Mouse (Mus musculus): ENCODE measurements at regions not wholly inside any gene's neighbourhood (a gene's known extent, or its start where the extent isn't known, plus 50 kb on each side); places are given as distances from the start of the nearest gene placed in this dataset.

DNA sequence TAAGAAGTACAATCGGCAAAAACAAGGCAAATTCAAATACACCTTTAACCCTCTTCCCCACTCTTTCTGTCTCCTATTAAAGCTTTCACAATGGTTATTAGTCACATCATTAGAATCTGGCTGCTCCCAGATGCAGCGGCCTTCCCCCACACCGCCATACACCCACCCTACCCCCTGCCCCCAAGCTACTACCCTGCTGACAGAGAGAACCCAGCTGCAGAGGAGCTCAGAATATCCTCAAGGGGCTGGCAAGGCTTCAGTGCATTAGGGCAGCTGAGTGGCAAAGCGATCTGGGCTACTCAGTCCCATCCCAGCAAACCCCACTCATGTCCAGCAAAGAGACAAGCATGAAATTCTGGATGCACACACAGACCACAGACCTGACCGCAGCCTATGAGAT is 113.6 kb upstream of the Rgma start:
- no peak for DNase-seq (ENCODE audit: low spot score in 2 of 2)

DNA sequence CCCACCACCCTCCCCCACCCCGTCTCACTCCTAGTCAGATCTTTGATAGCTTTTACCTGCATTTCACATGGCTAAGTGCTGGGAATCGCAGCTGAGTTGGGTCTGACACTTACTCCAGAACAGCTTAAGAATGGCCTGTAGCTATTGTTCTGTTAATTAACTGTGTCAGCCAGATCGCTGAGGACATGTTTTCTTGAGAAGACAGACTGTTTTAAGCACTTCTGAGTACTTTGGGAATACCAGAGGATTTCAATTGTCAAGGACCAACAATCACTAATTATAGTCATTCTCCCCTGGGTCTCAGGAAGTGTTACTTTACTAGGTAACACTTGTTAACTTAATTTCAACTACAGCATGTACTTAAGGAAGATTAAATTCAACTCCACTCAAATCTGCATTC is 112.8 kb upstream of the Rgma start:
- DNase-seq (ENCODE audit: low spot score in 2 of 2), result no peak

DNA sequence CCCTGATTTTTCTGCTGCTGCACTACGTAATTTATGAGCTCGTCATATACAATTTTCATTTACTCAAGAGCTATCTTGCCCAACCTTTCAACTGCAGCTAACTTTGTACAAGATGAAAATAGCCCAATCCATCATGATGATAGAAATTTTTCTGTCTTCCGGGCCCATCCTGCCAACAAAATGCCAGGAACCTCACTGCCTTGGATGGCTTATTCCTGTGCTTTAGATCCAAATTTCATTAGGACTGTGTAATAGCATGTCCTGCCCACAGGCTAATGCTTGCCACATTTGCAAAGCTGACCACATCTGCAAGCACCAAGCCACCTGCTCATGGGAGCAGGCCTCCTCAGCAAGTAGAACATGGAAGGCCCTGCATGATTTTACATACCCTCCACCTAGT is 105.7 kb upstream of the Rgma start:
- no peak for DNase-seq (ENCODE audit: low spot score in 2 of 2)

DNA sequence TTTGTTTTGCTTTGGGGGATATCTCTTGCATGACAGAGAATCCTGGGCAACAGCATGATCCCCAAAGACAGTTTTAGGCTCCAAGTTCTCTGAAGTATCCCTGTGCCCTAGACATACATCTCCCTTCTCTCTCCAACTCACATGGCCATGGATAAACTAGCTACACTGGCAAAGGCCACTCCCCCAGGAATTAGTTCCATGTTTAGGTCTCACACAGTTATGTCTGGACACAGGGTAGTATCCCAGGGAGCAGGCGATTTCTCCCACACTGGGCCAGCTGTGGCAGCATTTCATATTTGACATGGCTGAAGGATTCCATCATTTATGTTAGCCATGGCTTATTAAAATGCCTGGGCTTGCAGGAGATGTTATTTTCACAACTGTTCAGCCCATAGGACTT is 102.5 kb upstream of the Rgma start:
- no peak for DNase-seq (ENCODE audit: low spot score in 2 of 2)

DNA sequence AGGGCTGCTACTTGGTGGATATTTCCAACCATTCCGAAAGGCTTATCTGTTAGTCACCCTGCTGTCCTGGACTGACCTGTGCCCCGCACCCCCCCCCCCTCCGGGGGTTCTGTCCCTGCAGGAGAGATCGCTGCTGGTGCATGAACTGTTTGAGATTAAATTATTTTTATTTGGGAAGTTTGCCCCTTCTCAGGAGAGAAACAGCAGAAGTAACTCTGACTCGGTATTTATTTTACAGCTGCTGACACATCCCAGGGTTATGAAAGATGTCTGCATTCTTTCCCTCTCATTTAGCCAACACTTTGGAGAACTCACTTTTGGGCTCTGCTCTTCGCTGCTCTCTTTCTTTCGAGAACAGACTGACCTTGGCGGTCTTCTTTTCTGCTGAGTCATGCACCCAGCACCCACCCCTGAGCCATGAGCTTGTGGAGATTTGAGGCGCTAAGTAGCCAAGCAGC is 99.5 kb upstream of the Rgma start:
- DNase-seq (ENCODE audit: low spot score in 2 of 2), result no peak

DNA sequence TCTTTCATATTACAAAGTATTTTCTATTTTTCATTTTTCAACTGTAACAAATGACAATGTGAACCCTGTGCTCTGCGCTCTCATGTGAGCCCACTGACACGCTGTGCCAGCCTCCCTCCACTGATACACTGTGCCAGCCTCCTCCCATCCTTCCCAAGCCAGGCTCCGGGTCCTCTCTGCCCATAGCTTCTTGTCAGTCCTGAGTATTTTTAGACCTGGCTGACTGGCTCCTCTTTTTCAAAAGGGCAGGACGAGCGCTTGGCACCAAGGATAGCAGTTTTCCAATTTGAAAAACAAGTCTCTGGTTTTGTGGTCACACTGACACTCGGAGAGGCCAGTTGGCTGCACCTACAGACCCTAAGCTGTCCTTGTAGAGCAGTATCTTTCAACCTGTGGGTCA is 96.7 kb upstream of the Rgma start:
- DNase-seq (ENCODE audit: low spot score in 2 of 2), result no peak

DNA sequence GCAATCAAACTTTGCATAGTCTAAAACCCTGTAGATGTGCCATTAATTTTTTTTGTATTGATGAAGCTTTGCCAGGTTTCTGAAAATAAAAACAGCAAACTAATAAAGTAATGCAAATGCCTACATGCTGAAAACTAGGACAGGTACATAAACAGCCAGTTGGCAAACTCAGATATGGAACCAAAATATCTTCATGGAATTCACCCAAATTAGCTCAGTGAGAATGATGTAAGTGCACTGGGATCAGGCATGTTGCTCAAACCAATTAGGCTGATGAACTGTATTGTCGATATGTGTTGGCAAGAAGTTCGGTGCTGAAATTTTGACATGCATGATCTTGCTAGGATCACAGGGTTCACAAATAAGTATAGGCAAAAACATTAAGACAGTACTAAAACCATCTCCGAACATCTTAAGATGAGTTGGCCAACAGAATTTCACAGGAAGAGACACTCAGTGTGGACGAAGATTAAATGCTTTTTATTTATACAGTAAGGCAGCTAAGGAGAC is 95.3 kb upstream of the Rgma start:
- DNase-seq (ENCODE audit: low spot score in 2 of 2), result no peak

DNA sequence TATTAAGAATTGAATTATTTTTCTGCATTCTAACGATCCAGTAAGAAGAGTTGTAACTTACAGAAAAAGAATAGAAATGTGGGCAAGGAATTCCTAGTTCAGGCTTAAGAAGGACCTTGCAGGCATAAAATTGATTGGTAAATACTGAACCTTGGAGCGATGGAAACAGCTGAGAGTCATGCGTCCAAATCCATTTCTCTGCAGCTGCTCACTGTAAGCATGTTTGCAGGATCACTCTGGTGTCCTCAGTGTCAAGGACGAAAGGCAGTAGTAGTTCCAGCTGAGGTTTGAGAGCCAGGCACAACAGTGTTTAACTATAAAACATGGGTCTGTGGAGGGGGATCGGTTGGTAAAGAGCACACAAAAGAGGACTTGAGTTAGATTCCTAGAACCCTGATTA is 89.1 kb upstream of the Rgma start:
- no peak for DNase-seq (ENCODE audit: low spot score in 2 of 2)

DNA sequence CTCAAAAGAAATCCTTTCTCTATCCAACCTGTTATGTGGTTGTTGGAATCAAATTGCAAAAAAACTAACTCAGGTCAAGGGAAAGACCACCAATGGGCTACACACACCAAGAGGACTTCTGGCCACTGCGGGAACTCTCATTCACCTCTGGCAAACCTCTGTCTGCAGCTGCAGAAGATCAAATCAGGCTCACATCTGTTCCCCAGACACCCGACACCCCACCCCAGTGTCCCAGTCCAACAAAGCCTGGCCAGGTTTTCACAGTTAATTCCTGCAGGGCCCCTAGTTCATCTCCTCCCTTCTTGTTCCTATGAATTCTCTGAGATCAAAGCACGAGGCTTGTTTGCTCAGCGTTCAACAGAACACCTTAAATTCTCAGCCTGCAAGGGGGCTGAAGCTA is 82.0 kb upstream of the Rgma start:
- DNase-seq (ENCODE audit: low spot score in 2 of 2), result no peak

DNA sequence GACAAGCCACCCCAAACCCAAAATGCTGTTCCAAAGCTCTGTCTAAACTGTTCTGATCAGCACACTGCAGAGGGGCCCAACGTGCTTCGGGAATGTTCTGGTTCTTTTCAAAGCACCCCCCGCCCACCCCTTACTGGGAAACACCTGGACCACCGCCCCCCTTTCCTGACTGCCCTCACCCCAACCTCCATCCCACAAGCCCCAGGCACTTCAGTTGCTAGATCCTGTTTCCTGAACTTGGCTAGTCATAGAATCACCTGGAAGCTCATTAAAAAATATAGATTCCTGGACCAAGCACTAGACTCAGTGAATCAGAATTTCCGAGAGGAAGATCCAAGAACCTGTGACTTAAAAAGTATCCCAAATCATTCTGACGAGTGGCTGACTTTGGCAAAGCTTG is 80.9 kb upstream of the Rgma start:
- no peak for DNase-seq (ENCODE audit: low spot score in 2 of 2)

DNA sequence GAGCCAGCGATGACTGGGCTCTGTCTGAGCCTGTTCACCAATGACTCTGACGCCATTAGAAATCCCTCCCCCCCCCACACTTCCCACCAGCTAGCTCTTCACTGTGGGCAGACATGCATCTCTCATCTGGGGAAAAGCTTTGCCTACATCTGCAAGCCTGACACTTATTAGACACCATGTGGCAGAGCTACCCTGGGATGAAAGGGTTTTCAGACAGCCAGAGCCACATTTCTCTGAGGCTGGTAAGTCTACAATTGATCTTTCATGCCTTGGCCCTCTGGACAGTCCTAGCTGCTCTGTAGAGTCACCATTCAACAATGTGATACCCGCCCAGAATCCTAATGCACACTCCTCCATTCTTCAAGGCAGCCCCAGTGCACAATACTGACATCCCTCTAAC is 72.8 kb upstream of the Rgma start:
- no peak for DNase-seq (ENCODE audit: low spot score in 2 of 2)

DNA sequence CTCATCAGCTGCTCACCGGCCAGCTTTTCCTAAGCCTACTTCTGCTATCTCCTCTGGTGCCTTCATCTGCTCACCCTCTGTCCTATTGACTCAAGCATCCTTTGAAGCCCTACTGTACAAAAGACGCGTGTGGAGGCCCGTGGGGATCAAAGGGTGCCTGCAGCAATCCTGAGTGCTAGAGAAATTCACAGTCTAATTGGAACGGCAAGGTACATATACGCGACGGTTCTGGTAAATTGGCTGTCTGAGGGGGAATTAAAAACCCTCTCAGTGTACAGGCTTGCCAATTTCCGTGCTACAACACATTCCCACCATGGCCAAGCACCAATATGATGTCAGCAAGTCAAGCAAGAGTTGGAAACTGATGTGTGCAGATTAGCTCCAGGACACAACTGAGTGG is 71.5 kb upstream of the Rgma start:
- no peak for DNase-seq (ENCODE audit: low spot score in 2 of 2)

DNA sequence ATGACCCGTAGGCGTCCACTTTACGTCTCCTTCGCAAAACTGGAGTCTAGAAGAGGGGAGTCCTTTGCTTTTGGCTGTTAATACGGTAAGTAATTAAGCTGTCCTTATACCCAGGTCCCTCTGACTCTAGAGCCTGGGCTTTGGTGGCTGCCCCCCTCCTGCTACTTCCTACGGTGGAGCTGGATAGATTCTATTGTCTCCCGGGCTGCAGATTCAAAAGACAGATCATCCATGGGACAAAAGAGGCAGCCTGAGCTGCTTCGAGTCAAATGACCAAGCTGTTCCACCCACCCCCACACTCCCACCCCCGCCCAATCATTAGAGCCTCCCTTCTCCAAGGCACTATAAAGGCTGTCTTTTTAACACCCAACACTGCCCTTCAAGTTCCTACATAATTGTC is 70.5 kb upstream of the Rgma start:
- DNase-seq (ENCODE audit: low spot score in 2 of 2), result no peak

DNA sequence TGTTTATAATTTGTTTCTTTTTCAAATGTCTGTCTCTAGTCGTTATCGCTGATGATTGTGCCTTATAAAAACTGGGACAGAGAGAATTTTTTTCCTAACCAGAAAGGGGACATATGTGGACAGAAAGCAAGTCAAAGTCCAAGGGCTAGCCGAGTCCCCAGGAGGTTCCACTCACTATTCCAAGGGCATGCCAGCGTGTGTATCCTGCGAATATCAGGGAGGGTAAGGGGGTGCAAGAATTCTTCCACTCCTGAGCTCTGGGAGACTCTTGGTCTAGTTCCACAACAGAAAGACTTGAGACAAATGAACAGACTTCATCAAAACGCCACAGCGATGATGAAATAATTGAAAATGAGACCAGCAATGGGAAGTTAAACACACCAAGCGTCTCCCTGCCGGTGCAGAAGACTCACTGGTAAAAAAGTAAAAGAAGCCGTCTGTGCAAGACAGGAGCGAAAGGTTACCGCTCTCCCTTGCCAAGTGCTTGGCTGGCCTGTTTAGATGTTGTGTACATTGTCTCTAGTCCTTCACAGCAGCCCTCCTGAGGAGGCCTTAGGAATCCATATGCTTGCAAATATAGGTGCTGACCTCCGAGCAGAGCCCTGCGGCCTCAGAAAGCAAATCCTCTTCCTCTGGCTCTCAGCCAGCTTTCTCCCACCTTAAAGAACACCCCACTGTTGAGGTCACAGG is 69.9 kb upstream of the Rgma start:
- no peak for DNase-seq (ENCODE audit: low spot score in 2 of 2)

DNA sequence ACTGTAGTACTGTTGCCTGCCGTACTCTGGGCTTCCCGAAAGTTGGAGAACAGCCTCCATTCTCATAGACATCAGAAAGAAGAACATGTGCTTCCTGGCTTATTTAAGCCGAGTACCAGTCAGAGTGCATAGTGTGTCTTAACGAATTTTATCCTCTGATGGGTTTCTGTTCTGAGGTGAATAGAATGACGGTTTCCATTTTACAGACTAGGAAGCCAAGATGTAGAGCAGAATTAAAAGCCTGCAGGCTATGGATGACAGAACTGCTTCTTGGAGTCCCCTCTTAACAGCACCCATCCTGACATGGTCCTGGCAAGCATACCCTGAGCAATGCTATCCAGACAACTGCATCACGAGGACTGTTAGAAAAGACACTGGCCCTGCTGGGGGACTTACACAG is 69.0 kb upstream of the Rgma start:
- no peak for DNase-seq (ENCODE audit: low spot score in 2 of 2)

DNA sequence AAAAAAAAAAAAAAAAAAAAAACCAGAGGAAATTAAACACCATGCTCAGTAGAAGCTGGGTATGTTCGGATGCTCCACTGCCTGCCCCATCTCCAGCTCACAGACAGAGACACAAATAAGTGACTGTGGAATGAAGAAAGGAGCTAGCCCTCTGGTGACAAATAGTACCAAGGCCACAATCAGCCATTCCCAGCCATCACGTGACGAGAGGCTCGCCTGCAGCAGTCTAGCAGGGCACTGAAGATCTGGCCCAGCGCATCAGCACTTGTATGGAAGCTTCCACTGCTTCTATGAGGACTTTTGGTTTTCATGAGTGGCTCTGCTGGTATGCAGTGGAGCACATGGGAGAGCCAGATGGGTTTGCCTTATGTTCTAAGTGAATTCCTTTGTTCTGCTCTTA is 68.6 kb upstream of the Rgma start:
- DNase-seq (ENCODE audit: low spot score in 2 of 2), result no peak

DNA sequence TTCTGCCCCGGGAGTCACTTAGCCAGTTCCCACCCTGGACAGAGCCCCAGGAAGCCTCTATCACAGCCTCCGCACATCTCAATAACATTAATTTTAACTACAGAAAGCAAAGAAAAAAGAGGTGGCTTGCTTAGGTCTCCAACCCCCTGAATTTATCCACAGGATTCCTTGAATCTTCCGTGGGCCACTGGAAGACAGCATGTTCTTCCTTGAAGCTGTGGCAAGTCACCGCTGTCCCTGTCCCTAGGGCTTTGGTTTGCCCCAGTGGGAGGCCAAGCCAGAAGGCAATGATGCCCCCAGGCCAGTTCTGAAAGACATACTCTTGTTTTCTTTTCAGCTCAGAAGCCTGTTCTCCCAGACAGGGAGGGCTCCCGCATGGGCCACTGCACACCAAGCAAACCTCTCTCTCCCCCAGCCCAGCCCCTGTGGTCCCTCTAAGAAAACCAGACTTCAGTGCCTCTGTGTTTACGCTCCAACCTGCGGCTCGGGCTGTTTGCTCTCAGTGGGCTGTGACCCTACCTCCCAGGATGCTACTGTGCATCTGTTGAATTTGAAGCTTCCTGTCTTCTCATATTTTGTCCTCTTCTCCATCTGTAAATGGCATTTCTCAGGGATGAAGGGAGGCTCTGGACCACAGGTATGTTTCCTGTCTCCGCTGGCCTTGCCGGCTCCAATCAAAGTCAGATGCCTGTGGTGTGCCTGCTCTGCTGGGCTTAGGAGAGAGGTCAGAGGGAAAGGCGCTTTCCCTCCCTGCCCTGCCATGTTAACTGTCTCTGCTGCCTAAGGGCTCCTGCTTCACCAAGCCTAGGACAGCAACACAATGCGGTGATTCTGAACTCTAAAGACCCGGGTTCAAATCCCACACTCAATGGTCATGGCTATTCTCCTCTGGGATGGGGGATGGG is 67.5 kb upstream of the Rgma start:
- no peak for DNase-seq (ENCODE audit: low spot score in 2 of 2)

DNA sequence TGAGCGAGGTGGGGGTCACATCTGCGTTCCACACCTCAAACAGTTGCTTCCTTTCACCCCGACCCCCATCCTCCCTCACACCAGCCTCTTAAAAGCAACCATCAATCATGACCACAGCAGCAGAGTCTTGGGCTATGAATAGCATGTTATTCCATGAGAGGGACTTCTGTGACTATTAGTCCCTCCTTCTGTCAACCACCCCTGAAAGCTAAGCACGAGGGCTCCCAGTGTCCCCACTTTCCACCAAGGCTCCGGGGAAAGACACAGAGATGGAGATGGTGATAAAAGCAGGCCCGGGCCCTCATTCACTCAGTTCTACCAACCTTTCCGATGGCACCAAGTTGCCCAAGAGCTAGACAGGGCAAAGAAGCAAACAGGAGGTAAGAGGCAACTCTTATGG is 66.3 kb upstream of the Rgma start:
- no peak for DNase-seq (ENCODE audit: low spot score in 2 of 2)

DNA sequence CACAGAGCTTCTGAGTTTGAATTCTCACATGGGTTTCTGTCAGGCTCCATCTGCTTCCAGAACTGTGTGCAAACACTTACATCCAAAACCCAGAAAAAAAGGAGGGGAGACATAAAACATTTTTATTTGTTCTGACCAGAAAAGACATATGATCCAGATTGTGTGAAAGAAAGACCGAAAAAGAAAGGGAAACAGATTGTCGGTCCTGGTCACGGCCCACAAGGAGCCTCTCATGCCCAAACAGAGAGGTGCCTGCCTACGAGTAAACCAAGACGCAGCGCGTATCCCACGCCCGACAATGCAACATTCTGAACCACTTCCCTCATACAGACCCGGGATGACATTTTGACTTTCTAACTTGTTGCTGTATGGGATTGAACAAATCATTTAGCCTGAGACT is 65.3 kb upstream of the Rgma start:
- no peak for DNase-seq (ENCODE audit: low spot score in 2 of 2)

DNA sequence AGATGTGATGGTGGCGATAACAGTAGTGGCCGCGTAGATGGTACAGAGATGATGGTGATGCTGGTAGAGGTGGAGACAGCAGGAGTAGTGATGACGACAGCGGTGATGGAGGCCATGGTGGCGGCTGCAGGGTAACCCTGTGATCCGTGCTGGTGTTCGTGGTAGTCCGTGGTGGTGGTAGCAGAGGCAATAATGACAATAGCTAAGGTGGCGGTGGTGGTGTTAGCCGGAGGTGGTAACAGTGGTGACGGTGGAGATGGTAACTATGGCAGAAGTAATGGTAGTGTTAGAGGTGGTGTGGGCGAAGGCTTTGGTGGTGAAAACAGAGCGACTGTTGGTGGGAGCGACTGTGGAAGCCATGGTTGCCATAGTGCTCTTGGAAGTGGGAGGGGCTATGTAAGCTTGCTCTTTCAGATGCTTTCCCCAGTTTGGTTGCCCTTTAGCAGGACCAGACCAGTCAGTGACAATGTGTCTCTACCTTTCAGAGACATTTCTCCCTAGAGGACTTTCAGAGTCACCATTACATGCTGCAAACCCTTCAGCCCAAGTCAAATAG is 64.7 kb upstream of the Rgma start:
- DNase-seq (ENCODE audit: low spot score in 2 of 2), result no peak

DNA sequence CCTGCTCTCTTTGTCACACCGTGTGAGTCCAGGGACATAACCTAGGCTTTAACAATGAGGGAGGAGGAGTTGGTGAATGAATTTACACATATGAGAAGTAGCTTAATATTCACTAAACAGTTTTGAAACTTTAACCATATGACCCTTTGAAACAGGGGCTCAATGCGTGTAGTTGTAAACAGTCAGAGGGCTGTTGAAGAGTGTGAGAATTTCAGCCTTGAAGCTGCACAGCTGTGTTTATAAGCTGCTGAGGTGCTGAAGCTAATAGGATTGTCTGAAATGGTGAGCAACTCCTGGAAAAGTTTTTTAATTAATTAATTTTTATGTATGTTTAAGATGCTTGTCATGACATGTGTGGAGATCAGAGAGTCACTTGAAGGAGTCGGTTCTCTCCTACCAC is 59.8 kb upstream of the Rgma start:
- DNase-seq (ENCODE audit: low spot score in 2 of 2), result no peak

DNA sequence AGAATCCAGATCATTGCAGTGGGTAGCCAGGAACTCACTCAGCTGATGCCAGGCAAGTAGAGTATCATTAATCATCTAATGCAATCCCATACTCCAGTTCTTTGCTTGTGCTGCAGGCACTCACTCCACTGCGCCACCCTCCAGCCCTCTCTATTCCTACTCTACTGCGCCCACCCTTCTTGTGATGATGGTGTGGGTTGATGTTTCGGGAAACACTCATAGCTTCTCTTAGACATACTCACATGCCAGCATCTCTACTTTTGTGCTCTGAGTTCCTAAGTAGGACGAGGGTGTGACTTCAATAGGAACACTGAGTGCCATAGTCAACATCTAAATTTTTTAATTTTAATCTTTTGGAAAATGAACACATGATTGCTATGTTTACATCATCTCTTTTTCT is 57.7 kb upstream of the Rgma start:
- DNase-seq (ENCODE audit: low spot score in 2 of 2), result no peak

DNA sequence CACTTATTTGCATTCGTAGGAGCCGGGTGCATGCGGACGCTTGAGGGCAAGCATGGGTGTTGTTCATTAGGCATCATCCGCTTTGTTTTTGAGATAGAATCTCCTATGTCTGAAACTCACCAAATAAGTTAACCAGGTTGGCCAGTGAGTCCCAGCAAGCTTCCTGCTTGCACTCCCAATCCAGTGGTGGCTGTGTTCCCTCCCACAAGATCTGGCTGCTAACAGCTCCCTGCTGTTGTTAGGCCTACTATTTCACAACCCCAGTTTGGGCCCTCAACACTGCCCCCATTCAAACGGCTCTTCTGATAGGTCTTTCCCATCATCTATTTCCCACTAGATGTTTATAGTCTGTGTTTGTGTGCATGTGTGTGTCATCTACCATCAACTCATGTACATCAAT is 56.3 kb upstream of the Rgma start:
- no peak for DNase-seq (ENCODE audit: low spot score in 2 of 2)

Measured in spleen, postnatal 36 days (tissue).